8 mouse cellular contexts compared by ENCODE assay signal in genomic region chr1:92830626-92831187, GRCm38 (mm10). TPM values are rescaled to one million over a fixed set of nuclear protein-coding genes. Genes with fewer than 3 reads are reported as not detected.
DNase-seq lines count a peak whose midpoint lies in the region; ATAC-seq and TF ChIP-seq lines count a peak whose summit lies in the region.

No protein-coding gene starts in this region.

- no peak for TF ChIP-seq POLR2A in heart, adult 2 months (IDR thresholded peaks at IDR 0.05; ENCODE audit: insufficient read depth, low read depth, low read length)

- H3K27ac ChIP-seq in heart, adult 2 months: no peak overlapping the region; the same call in 1 of the 2 replicates
- H3K27ac ChIP-seq in forebrain, postnatal 0 days (ENCODE audit: low read depth, low read length): peak overlapping the region; percentile 92
- H3K27ac ChIP-seq in liver, postnatal 0 days (ENCODE audit: low read depth): no peak overlapping the region

- no peaks in the 10 kb centered on the region for H3K9me3 ChIP-seq in E14TG2a.4 (ENCODE audit: low read length)
- no peaks in the 10 kb centered on the region for H3K9me3 ChIP-seq in forebrain, postnatal 0 days (ENCODE audit: low read length)
- H3K9me3 ChIP-seq in liver, postnatal 0 days (ENCODE audit: low read length): no peaks in the 10 kb centered on the region

- no peak overlapping the region for H3K9ac ChIP-seq in heart, adult 2 months (ENCODE audit: low read depth, low read length)
- H3K9ac ChIP-seq in forebrain, postnatal 0 days: peak overlapping the region; percentile 93
- H3K9ac ChIP-seq in liver, postnatal 0 days (replicated peaks): no peak overlapping the region

- no peak for TF ChIP-seq EP300 in heart, adult 2 months (IDR thresholded peaks at IDR 0.05; ENCODE audit: insufficient read depth, low read depth, low read length)
- TF ChIP-seq EP300 in liver, postnatal 0 days (IDR thresholded peaks at IDR 0.05; ENCODE audit: low read depth): no peak

- no peaks in the 10 kb centered on the region for H3K79me2 ChIP-seq in heart, adult 2 months (replicated peaks; ENCODE audit: control insufficient read depth, insufficient read depth, low read length)

- DNase-seq in heart, adult 2 months: no peak
- no peak for DNase-seq in heart, postnatal 25 days (ENCODE audit: low spot score)
- no peak for DNase-seq in forebrain, postnatal 0 days
- DNase-seq in liver, postnatal 0 days: no peak
- no peak for DNase-seq in B cell, adult 2 months
- no peak for DNase-seq in spleen, postnatal 36 days (ENCODE audit: low spot score in 2 of 2)
- no peak for DNase-seq in adrenal gland, adult 2 months

- 12% methylated on average over 13 of the region's 13 CpGs for WGBS in heart, adult 2 months
- 4% methylated on average over 13 of the region's 13 CpGs for WGBS in forebrain, postnatal 0 days
- WGBS in liver, postnatal 0 days (ENCODE audit: insufficient replicate concordance): 11% methylated on average over 13 of the region's 13 CpGs

- no peaks in the 10 kb centered on the region; the same call in 1 of the 2 replicates for H3K27me3 ChIP-seq in heart, adult 2 months (ENCODE audit: control insufficient read depth, insufficient read depth, low read length)
- peaks cover 64% of the 10 kb centered on the region for H3K27me3 ChIP-seq in E14TG2a.4 (ENCODE audit: insufficient read depth, low read length)
- no peaks in the 10 kb centered on the region for H3K27me3 ChIP-seq in forebrain, postnatal 0 days (ENCODE audit: insufficient read depth, low read length)
- peaks cover 42% of the 10 kb centered on the region for H3K27me3 ChIP-seq in liver, postnatal 0 days (ENCODE audit: insufficient read depth, low read length)

- no peaks in the 10 kb centered on the region for H3K36me3 ChIP-seq in heart, adult 2 months (ENCODE audit: control insufficient read depth, insufficient read depth, low read length)
- no peaks in the 10 kb centered on the region for H3K36me3 ChIP-seq in E14TG2a.4 (ENCODE audit: insufficient read depth, low read length)
- 0 out of 2 replicates have a peak, but pooled peaks cover 7% of the 10 kb centered on the region for H3K36me3 ChIP-seq in forebrain, postnatal 0 days (ENCODE audit: insufficient read depth)
- no peaks in the 10 kb centered on the region for H3K36me3 ChIP-seq in liver, postnatal 0 days (replicated peaks; ENCODE audit: insufficient read depth, low read length)

- intact Hi-C loops in heart, adult 2 months (cut with DNase I): loop anchor here (1.0 kb wide), 1 partner anchor 109 kb away; no protein-coding TSS in a partner anchor
- intact Hi-C loops in heart, postnatal 25 days (cut with DNase I): loop anchor here (2.0 to 5.0 kb wide), 2 partner anchors 54 to 183 kb away; partner anchors contain the start of gene Otos

- no peak for TF ChIP-seq CTCF in heart, adult 2 months (IDR thresholded peaks at IDR 0.05)
- no peak for TF ChIP-seq CTCF in E14TG2a.4 (conservative IDR thresholded peaks at IDR 0.05; ENCODE audit: low read length)
- no peak for TF ChIP-seq CTCF in forebrain, postnatal 0 days (IDR thresholded peaks at IDR 0.05; ENCODE audit: low read depth)
- TF ChIP-seq CTCF in liver, postnatal 0 days (IDR thresholded peaks at IDR 0.05; ENCODE audit: low read depth): no peak

- H3K4me1 ChIP-seq in heart, adult 2 months (ENCODE audit: control insufficient read depth, insufficient read depth, low read length): no peaks in the 10 kb centered on the region
- H3K4me1 ChIP-seq in E14TG2a.4 (replicated peaks; ENCODE audit: low read depth, low read length): peaks cover 26% of the 10 kb centered on the region
- peaks cover 19% of the 10 kb centered on the region for H3K4me1 ChIP-seq in forebrain, postnatal 0 days (ENCODE audit: insufficient read depth)
- peaks cover 5% of the 10 kb centered on the region; the same call in 1 of the 2 replicates for H3K4me1 ChIP-seq in liver, postnatal 0 days (ENCODE audit: insufficient read depth)

- H3K4me2 ChIP-seq in forebrain, postnatal 0 days (ENCODE audit: low read depth): peak overlapping the region; percentile 61
- H3K4me2 ChIP-seq in liver, postnatal 0 days (ENCODE audit: low read depth, low read length): peak overlapping the region; percentile 75

- no peak for ATAC-seq in forebrain, postnatal 0 days
- no peak for ATAC-seq in liver, postnatal 0 days

- peak overlapping the region; percentile 46; the same call in 1 of the 2 replicates for H3K4me3 ChIP-seq in heart, adult 2 months
- H3K4me3 ChIP-seq in E14TG2a.4 (replicated peaks; ENCODE audit: low read length): peak overlapping the region; percentile 86
- H3K4me3 ChIP-seq in forebrain, postnatal 0 days (ENCODE audit: low read depth, low read length): peak overlapping the region; percentile 67
- peak overlapping the region; percentile 54; the same call in 1 of the 2 replicates for H3K4me3 ChIP-seq in liver, postnatal 0 days (ENCODE audit: low read depth, low read length)

RNA-seq across cellular contexts. Expression of gene Gpc1, which starts 0.7 kb away (rescaled TPM):
- 100 to 1,000 TPM; 428 to 505 TPM for total RNA-seq in heart, adult 2 months (2021)
- polyA plus RNA-seq in heart, adult 2 months (2012; rRNA removed): 249 and 279 TPM in 2 replicates
- total RNA-seq in heart, postnatal 25 days (2021): 100 to 1,000 TPM; 366 to 368 TPM
- total RNA-seq in forebrain, postnatal 0 days (2014; rRNA removed): 132 and 173 TPM in 2 replicates
- polyA plus RNA-seq in forebrain, postnatal 0 days (2015; fragmentation: Nextera tagmentation; extraction: Ambion mirVana): 47.4 and 52.8 TPM in 2 replicates
- polyA plus RNA-seq in liver, postnatal 0 days (2015; fragmentation: Nextera tagmentation; extraction: Ambion mirVana): 3.3 and 3.8 TPM in 2 replicates
- 10 to 100 TPM; 61.7 to 84.3 TPM for total RNA-seq in adrenal gland, adult 2 months (2021)
- 43.3 and 49.8 TPM in 2 replicates for polyA plus RNA-seq in adrenal gland, adult 2 months (2012; rRNA removed)
